Mouse (Mus musculus) stomach, postnatal 0 days (tissue): Measurements from ENCODE around the gene Lrfn5. TPM values are rescaled to one million over a fixed set of nuclear protein-coding genes. Genes with fewer than 3 reads are reported as not detected.

Source experiments
- ATAC-seq: fragments of 200-750 bp; cut with Nextera tagmentation; 2 replicates; pipeline ENCODE4 v1.8.0; 2017; ENCODE audit not compliant: low FRiP score, low TSS enrichment
- DNase-seq: peaks from one replicate; pipeline ENCODE4 v3.0.0-alpha.2; 2016; ENCODE audit warnings: low spot score
- H3K27ac ChIP-seq: fragments of 300-500 bp; sonication (generic); replicated peaks from 2 replicates; pipeline ENCODE4 v1.5.1; 2014; ENCODE audit warnings: mild to moderate bottlenecking, control low read depth
- H3K27me3 ChIP-seq: fragments of 300-500 bp; sonication (generic); 2 replicates; pipeline ENCODE4 v1.6.1; 2014; ENCODE audit warnings: low read length; ENCODE audit not compliant: control insufficient read depth, insufficient read depth
- H3K36me3 ChIP-seq: fragments of 300-500 bp; sonication (generic); 2 replicates; pipeline ENCODE4 v1.6.1; 2014; ENCODE audit warnings: low read length, mixed read lengths; ENCODE audit not compliant: control insufficient read depth, insufficient read depth
- H3K4me1 ChIP-seq: fragments of 300-500 bp; sonication (generic); replicated peaks from 2 replicates; pipeline ENCODE4 v1.6.1; 2014; ENCODE audit warnings: antibody characterized with exemption; ENCODE audit not compliant: control insufficient read depth, insufficient read depth
- H3K4me2 ChIP-seq: fragments of 300-500 bp; sonication (generic); replicated peaks from 2 replicates; pipeline ENCODE4 v1.6.1; 2014; ENCODE audit warnings: low read depth, mild to moderate bottlenecking, control low read depth, moderate library complexity
- H3K4me3 ChIP-seq: fragments of 300-500 bp; sonication (generic); 2 replicates; pipeline ENCODE4 v1.5.1; 2014; ENCODE audit warnings: low read depth, low read length, control low read depth
- H3K9ac ChIP-seq: fragments of 300-500 bp; sonication (generic); 2 replicates; pipeline ENCODE4 v1.6.1; 2014; ENCODE audit warnings: mild to moderate bottlenecking, low read length, control low read depth, mixed read lengths
- H3K9me3 ChIP-seq: fragments of 300-500 bp; sonication (generic); 2 replicates; pipeline ENCODE4 v1.6.1; 2016; ENCODE audit warnings: low read length; ENCODE audit not compliant: control insufficient read depth
- CTCF ChIP-seq: IDR thresholded peaks from 2 replicates; pipeline ENCODE4 v1.5.1; 2016; ENCODE audit warnings: antibody characterized with exemption, low read depth, mild to moderate bottlenecking, moderate library complexity
- EP300 ChIP-seq: optimal IDR thresholded peaks from 2 replicates; pipeline ENCODE3; 2016; ENCODE audit warnings: antibody characterized with exemption
- WGBS: fragments of 180-500 bp; shearing (Covaris S2); extraction: QIAGEN DNeasy Blood & Tissue Kit; methylation state at CpG from one replicate; pipeline ENCODE4 v1.1.7; 2014; 5-methylcytosine and 5-hydroxymethylcytosine counted together
- polyA plus RNA-seq: library from polyadenylated mRNA; unstranded; fragments of >200 nt; fragmentation: Nextera tagmentation; extraction: Ambion mirVana; gene quantifications from 2 replicates; pipeline ENCODE4 v1.2.1, GENCODE M21; 2015

The Lrfn5 gene
- polyA plus RNA-seq, 1 experiment from 2014 or later, result 0.36 TPM

- H3K9me3 ChIP-seq, result no peaks in the 10 kb centered on the region
- no peak overlapping the region for H3K27ac ChIP-seq
- WGBS, result 56% methylated on average over 1 of the region's 1 CpGs
- H3K4me2 ChIP-seq, result no peak overlapping the region
- TF ChIP-seq CTCF, result no peak
- no peak for TF ChIP-seq EP300
- ATAC-seq (no peak), DNase-seq (no peak)
- no peak overlapping the region for H3K9ac ChIP-seq
- H3K4me1 ChIP-seq, result no peaks in the 10 kb centered on the region
- no peaks in the 10 kb centered on the region for H3K36me3 ChIP-seq
- H3K27me3 ChIP-seq, result no peaks in the 10 kb centered on the region
- no peak overlapping the region for H3K4me3 ChIP-seq
Measured at GRCm38 (mm10) chr12:61854183-61854582, 331.2 kb downstream of the Lrfn5 start.
